Mouse (Mus musculus): ENCODE results near the gene Rinl.

Rinl gene

GRCm38 (mm10) chr7:28825686-28826401 lies 37.1 kb downstream of the Rinl start:
- peak in 1 of 2 experiments; percentile 66 for DNase-seq

DNA sequence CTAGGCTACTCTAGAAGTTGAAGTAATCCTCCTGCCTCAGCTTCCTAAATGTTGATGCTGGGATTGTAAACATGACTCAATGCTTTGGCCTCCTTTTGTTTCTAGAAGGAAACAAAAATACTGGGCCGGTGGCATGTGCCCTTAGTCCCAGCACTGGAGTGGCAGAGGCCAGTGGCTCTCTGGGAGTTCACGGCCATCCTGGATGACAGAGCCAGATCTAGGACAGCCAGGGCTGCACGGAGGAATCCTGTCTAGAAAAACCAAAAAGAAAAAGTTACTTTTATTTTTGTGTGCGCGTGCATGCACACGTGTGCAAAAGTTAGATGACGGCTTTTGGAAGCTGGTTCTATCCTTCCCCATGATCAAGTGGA lies 37.6 kb downstream of the Rinl start:
- no peak for DNase-seq

DNA sequence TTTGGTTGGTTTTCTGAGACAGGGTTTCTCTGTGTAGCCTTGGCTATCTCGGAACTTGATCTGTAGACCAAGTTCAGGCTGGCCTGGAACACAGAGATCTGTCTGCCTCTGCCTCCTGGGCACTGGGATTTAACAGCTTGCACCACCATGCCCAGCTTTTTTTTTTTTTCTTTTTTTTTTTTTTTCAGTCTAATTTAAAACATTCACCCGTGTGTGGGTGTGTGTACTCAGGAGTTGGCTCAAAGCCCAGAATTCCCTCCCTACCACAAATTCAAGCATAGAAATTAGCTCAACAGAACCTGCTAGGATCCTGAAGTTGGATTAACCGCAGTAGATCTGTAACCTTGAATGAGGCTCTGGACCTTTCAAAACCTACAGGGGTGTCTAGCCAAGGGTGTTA lies 38.6 kb downstream of the Rinl start:
- peak; percentile 78 to 84 for DNase-seq

DNA sequence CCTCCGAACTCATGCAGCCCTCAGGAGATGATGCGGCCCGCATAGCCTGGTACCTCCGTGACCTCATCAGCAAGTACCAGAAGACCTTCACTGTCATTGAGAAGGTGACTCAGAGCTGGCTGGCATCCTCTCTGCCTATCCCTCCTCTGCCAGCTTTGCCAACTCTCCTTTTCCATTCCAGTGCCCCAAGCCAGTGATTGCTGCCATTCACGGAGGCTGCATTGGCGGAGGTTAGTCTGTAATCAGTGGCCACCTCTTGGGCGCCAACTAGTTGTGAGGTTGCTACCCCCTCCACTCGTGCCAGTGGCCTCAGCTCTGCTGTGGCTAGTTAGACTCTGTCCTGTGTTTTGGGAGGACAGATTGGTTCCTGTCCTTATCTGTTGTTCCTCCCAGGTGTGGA lies 41.1 kb downstream of the Rinl start:
- peak in 1 of 2 experiments; percentile 49 for DNase-seq

- DNase-seq: no peak
Measured at GRCm38 (mm10) chr7:28830981-28831380, 42.2 kb downstream of the Rinl start.

DNA sequence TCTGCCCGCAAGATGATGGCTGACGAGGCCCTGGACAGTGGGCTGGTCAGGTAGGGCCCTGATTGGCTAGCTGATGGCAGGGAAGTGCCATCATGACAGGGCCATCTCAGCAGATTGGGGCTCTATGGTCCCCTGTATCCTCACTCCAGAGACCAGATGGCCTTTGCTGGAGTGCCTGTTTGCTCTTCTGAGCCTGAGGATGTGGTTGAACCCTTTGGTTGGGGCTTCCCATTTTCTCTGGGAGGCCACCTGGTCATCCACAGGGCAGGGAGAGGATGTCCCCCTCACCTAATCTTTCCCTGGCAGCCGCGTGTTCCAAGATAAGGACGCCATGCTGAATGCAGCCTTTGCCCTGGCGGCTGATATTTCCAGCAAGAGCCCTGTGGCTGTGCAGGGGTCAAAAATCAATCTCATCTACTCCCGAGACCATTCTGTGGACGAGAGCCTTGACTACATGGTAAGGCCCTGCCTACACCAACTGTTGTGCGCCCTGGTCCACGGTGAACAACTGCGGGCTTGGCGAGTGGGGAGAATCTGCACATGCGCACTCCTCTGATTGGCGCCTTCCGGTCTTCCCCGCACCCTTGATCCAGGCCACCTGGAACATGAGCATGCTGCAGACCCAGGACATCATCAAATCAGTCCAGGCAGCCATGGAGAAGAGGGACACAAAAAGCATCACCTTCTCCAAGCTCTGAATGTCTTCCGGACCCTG lies 42.8 kb downstream of the Rinl start:
- DNase-seq: no peak

- DNase-seq: no peak
Measured at GRCm38 (mm10) chr7:28832137-28832536, 43.4 kb downstream of the Rinl start.

DNA sequence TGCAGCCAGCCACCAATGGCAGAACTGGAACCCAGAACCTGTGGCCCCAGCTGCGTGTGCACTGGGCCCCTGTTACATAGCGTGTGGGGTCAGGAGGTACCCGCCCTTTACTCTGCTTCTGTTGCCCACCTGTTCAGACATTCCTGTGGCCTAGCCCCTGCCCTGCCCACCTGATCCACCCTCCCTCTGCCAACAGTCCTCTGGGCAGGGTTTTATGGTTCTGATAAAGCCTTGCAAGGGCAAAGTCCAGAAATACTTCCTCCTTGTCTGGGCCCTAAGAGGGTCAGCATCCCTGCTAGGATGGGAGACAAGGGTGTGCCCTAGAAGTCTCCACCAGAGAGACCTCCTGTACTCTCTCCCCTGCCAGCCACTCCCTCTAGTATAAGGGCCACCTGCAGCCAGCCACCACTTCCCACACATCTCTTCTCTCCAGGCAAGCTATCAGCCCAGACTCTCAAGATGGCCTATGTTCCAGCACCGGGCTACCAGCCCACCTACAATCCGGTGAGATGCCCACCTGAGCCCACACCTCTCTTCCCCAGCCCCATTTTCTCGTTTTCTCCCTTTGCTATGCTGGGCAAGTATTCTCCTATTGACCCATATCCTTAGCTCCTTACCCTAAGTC lies 45.1 kb downstream of the Rinl start, which contains the start of gene Lgals4:
Gene Lgals4 (plus strand): TSS at position 132 of the 625 bp plus-strand sequence.
- no peak for DNase-seq

GRCm38 (mm10) chr7:28836936-28837335 lies 48.2 kb downstream of the Rinl start:
- DNase-seq: peak in 1 of 2 experiments; percentile 58

- DNase-seq: no peak
Measured at GRCm38 (mm10) chr7:28838331-28838730, 49.6 kb downstream of the Rinl start.

- DNase-seq: no peak
Measured at GRCm38 (mm10) chr7:28847273-28847672, 58.5 kb downstream of the Rinl start.

Data from kidney, postnatal 25 days (tissue).